Mouse (Mus musculus) thymus, adult 2 months (tissue): ENCODE measurements around the gene Phf23.

Experiments used
- CTCF ChIP-seq: fragments of 200-500 bp; IDR thresholded peaks from 2 replicates; pipeline ENCODE4 v1.5.1; 2012; ENCODE audit warnings: mild to moderate bottlenecking, control low read depth, low read length, moderate library complexity, borderline replicate concordance; ENCODE audit not compliant: control insufficient read depth, poor library complexity, insufficient read depth; ENCODE audit errors: extremely low read depth
- POLR2A ChIP-seq: fragments of 200-500 bp; IDR thresholded peaks from 2 replicates; pipeline ENCODE4 v1.6.1; 2012; ENCODE audit warnings: mild to moderate bottlenecking, low read length, control low read depth, moderate library complexity; ENCODE audit not compliant: control insufficient read depth, poor library complexity, insufficient read depth; ENCODE audit errors: extremely low read depth

DNA sequence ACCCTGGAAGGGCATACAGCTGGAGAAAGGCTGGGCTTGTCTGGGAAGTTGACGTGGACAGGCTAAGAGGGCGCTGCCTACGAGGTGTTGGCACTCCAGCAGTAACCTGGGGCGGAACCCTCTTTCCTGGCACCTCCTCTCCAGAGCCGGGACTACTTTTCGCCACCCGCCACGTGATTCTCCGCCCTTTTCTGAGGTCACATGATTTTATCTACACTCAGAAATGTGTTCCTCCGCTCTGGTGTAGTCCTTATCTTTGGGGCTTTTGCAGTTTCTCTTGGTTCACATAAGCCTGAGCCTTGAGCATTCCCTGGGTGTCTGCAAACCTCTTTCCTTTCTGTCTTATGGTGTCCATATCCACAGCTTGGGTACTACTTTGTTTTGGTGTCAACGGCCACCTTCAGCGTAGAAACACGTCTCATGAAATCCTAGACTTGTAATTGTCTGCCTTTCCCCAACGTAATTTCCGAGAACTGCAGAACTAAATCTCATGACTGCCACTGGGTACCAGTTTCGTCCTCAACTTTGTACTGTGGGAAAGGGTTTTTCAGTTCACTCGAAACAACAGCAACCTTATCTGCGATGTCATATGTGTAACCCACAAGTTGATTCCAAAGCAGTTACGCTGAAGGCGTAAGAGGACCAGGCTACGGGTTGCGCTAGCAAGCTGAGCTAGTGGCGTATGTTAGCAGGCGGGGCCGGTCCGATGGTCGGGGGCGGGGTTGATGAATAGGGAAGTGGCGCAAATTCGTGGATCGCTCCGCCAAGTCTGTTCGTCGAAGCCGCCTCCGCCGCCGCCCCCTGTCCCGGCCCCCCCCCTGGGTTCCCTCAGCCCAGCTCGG, 4.5 kb upstream of the Phf23 start, which contains the start of gene Gabarap:
- TF ChIP-seq POLR2A (peak; percentile 61), CTCF (no peak)
